Comparison of ENCODE assay signal across 8 mouse cellular contexts in the genomic region with DNA sequence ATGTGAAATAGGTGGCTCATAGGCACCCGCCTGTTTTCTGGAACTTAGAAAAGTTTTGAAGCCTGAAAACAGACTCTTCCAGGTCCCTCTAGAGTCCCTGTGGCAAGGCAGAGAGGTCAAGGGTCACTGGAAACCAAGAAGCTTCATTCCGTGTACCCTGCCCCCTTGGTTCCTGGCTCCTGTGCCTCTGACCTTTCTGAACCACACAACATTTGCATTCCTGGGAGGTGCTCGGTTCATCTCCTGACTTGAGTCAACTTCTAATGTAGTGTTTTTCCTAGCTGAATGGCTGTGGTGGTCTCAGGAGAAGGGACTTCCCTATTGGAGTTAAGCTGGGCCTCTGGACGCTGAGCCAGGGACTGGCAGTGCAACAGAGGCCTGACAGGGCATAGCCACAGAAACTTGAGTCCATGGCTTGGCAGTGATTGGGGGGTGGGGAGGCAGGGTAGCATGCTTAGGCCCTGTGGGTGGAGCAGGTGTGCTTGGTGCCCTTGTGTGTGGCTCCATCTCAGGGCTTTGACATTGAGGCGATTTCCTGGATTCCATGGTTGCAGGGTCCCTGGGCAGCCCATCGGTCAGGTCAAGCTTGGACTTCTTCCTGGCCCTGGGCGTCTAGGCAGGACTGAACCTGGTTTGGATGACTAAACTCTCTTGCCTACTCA. TPM values are rescaled to one million over a fixed set of nuclear protein-coding genes. Genes with fewer than 3 reads are reported as not detected.
DNase-seq lines count a peak whose midpoint lies in the region; ATAC-seq lines count a peak whose summit lies in the region.

No protein-coding gene starts in this region.

- H3K4me3 ChIP-seq in heart, embryonic 10.5 days: peak overlapping the region; percentile 83
- peak overlapping the region; percentile 77 for H3K4me3 ChIP-seq in hindbrain, embryonic 11.5 days (ENCODE audit: low read depth, low read length)
- H3K4me3 ChIP-seq in liver, embryonic 11.5 days (ENCODE audit: low read depth, low read length): peak overlapping the region; percentile 95

- peak overlapping the region; percentile 92 for H3K9ac ChIP-seq in hindbrain, embryonic 11.5 days (ENCODE audit: low read depth, low read length)
- H3K9ac ChIP-seq in liver, embryonic 11.5 days (ENCODE audit: low read depth, low read length): peak overlapping the region; percentile 91; the same call in 1 of the 2 replicates

- H3K4me2 ChIP-seq in hindbrain, embryonic 11.5 days (replicated peaks; ENCODE audit: low read depth, low read length): peak overlapping the region; percentile 78
- peak overlapping the region; percentile 98 for H3K4me2 ChIP-seq in liver, embryonic 11.5 days

- peaks cover 28% of the 10 kb centered on the region for H3K4me1 ChIP-seq in heart, embryonic 10.5 days
- H3K4me1 ChIP-seq in hindbrain, embryonic 11.5 days (replicated peaks; ENCODE audit: control insufficient read depth, insufficient read depth, low read length): peaks cover 7% of the 10 kb centered on the region
- peaks cover 24% of the 10 kb centered on the region for H3K4me1 ChIP-seq in liver, embryonic 11.5 days (replicated peaks; ENCODE audit: control insufficient read depth, insufficient read depth, low read length)

- H3K27ac ChIP-seq in heart, embryonic 10.5 days: no peak overlapping the region
- H3K27ac ChIP-seq in hindbrain, embryonic 11.5 days (ENCODE audit: low read depth, low read length): no peak overlapping the region
- H3K27ac ChIP-seq in liver, embryonic 11.5 days (ENCODE audit: low read depth, low read length): no peak overlapping the region

- DNase-seq in heart, embryonic 10.5 days (ENCODE audit: low spot score): no peak
- DNase-seq in heart, adult 18-20 months: no peak
- DNase-seq in ZHBTc4 (ENCODE audit: low read depth, low spot score): peak; percentile 31
- no peak for DNase-seq in hindbrain, embryonic 11.5 days (ENCODE audit: low spot score)
- DNase-seq in liver, embryonic 11.5 days (ENCODE audit: low spot score): no peak
- peak; percentile 80 for DNase-seq in yolk sac, embryonic 10.5 days (ENCODE audit: low spot score)
- no peak for DNase-seq in layer of hippocampus, adult 9-10 months (ENCODE audit: low spot score)
- no peak for DNase-seq in ovary, postnatal 14 days (ENCODE audit: low spot score)

- H3K27me3 ChIP-seq in heart, embryonic 10.5 days (ENCODE audit: insufficient read depth, poor library complexity, severe bottlenecking): no peaks in the 10 kb centered on the region
- no peaks in the 10 kb centered on the region for H3K27me3 ChIP-seq in hindbrain, embryonic 11.5 days (ENCODE audit: control insufficient read depth, insufficient read depth, low read length)
- H3K27me3 ChIP-seq in liver, embryonic 11.5 days (replicated peaks; ENCODE audit: control insufficient read depth, insufficient read depth, low read length): no peaks in the 10 kb centered on the region

- no peak for ATAC-seq in hindbrain, embryonic 11.5 days (ENCODE audit: low FRiP score)
- no peak for ATAC-seq in liver, embryonic 11.5 days (replicated peaks; ENCODE audit: low FRiP score)

- WGBS in heart, embryonic 10.5 days: 67% methylated on average over 7 of the region's 7 CpGs
- WGBS in hindbrain, embryonic 11.5 days: 59% methylated on average over 7 of the region's 7 CpGs
- 56% methylated on average over 7 of the region's 7 CpGs for WGBS in liver, embryonic 11.5 days

- no peaks in the 10 kb centered on the region for H3K9me3 ChIP-seq in heart, embryonic 10.5 days
- H3K9me3 ChIP-seq in hindbrain, embryonic 11.5 days (ENCODE audit: control insufficient read depth, low read length): no peaks in the 10 kb centered on the region
- H3K9me3 ChIP-seq in liver, embryonic 11.5 days (ENCODE audit: control insufficient read depth, low read length): no peaks in the 10 kb centered on the region

- H3K36me3 ChIP-seq in heart, embryonic 10.5 days: peaks cover 8% of the 10 kb centered on the region
- no peaks in the 10 kb centered on the region for H3K36me3 ChIP-seq in hindbrain, embryonic 11.5 days (ENCODE audit: control insufficient read depth, insufficient read depth, low read length)
- H3K36me3 ChIP-seq in liver, embryonic 11.5 days (ENCODE audit: control insufficient read depth, insufficient read depth, low read length): no peaks in the 10 kb centered on the region

RNA-seq across cellular contexts. Expression of a gene that starts 1.4 kb away (rescaled TPM):
- polyA plus RNA-seq in heart, embryonic 10.5 days (2016; fragmentation: Nextera tagmentation; extraction: Ambion mirVana): 2.8 and 3.6 TPM in 2 replicates
- total RNA-seq in heart, adult 18-20 months (2021): 10 to 100 TPM; 45.0 to 51.5 TPM
- polyA plus RNA-seq in hindbrain, embryonic 11.5 days (2014; fragmentation: Nextera tagmentation; extraction: Ambion mirVana): 7.5 and 8.8 TPM in 2 replicates
- polyA plus RNA-seq in liver, embryonic 11.5 days (2014; fragmentation: Nextera tagmentation; extraction: Ambion mirVana): 7.0 and 11.0 TPM in 2 replicates

RNA-seq across cellular contexts. Expression of a gene that starts 9.1 kb away (rescaled TPM):
- 39.0 and 50.5 TPM in 2 replicates for polyA plus RNA-seq in heart, embryonic 10.5 days (2016; fragmentation: Nextera tagmentation; extraction: Ambion mirVana)
- 10 to 100 TPM; 22.0 to 26.6 TPM for total RNA-seq in heart, adult 18-20 months (2021)
- 31.1 and 36.8 TPM in 2 replicates for polyA plus RNA-seq in hindbrain, embryonic 11.5 days (2014; fragmentation: Nextera tagmentation; extraction: Ambion mirVana)
- 14.9 and 16.6 TPM in 2 replicates for polyA plus RNA-seq in liver, embryonic 11.5 days (2014; fragmentation: Nextera tagmentation; extraction: Ambion mirVana)

RNA-seq across cellular contexts. Expression of a gene that starts 14.6 kb away (rescaled TPM):
- 0.13 and 0.14 TPM in 2 replicates for polyA plus RNA-seq in heart, embryonic 10.5 days (2016; fragmentation: Nextera tagmentation; extraction: Ambion mirVana)
- total RNA-seq in heart, adult 18-20 months (2021): under 1 TPM; 0.22 to 0.23 TPM
- 0.46 TPM in 2 replicates for polyA plus RNA-seq in hindbrain, embryonic 11.5 days (2014; fragmentation: Nextera tagmentation; extraction: Ambion mirVana)
- polyA plus RNA-seq in liver, embryonic 11.5 days (2014; fragmentation: Nextera tagmentation; extraction: Ambion mirVana): 0.22 and 0.26 TPM in 2 replicates

RNA-seq across cellular contexts. Expression of a gene that starts 17.5 kb away (rescaled TPM):
- 157 and 170 TPM in 2 replicates for polyA plus RNA-seq in heart, embryonic 10.5 days (2016; fragmentation: Nextera tagmentation; extraction: Ambion mirVana)
- 100 to 1,000 TPM; 106 to 108 TPM for total RNA-seq in heart, adult 18-20 months (2021)
- polyA plus RNA-seq in hindbrain, embryonic 11.5 days (2014; fragmentation: Nextera tagmentation; extraction: Ambion mirVana): 112 and 123 TPM in 2 replicates
- polyA plus RNA-seq in liver, embryonic 11.5 days (2014; fragmentation: Nextera tagmentation; extraction: Ambion mirVana): 199 and 212 TPM in 2 replicates

RNA-seq across cellular contexts. Expression of a gene that starts 20.7 kb away (rescaled TPM):
- 14.0 and 16.2 TPM in 2 replicates for polyA plus RNA-seq in heart, embryonic 10.5 days (2016; fragmentation: Nextera tagmentation; extraction: Ambion mirVana)
- total RNA-seq in heart, adult 18-20 months (2021): 1 to 10 TPM; 6.2 to 8.0 TPM
- polyA plus RNA-seq in hindbrain, embryonic 11.5 days (2014; fragmentation: Nextera tagmentation; extraction: Ambion mirVana): 19.8 and 22.7 TPM in 2 replicates
- polyA plus RNA-seq in liver, embryonic 11.5 days (2014; fragmentation: Nextera tagmentation; extraction: Ambion mirVana): 16.4 and 16.9 TPM in 2 replicates

Comparison
In these comparisons a context has a peak if more than half of its experiments do, and no peak if none do; other contexts are left out.
1. DNase-seq: peak in ZHBTc4 (single experiment) and yolk sac, embryonic 10.5 days (single experiment); none in heart, embryonic 10.5 days (single experiment), heart, adult 18-20 months (0 of 2), hindbrain, embryonic 11.5 days (single experiment), liver, embryonic 11.5 days (single experiment), layer of hippocampus, adult 9-10 months (single experiment) and ovary, postnatal 14 days (single experiment).
2. Peak in every context shown above with its lines, with median percentiles within 50 percentile points of each other: H3K4me3 ChIP-seq.